Mouse (Mus musculus) heart, postnatal 0 days (tissue): ENCODE measurements around the gene Gm20662. TPM values are rescaled to one million over a fixed set of nuclear protein-coding genes. Genes with fewer than 3 reads are reported as not detected.
A peak's percentile ranks its signal among the peaks of the same experiment; 100 is the strongest.

ENCODE experiments used
- ATAC-seq: fragments of 200-750 bp; cut with Nextera tagmentation; 2 replicates; pipeline ENCODE4 v1.8.0; 2017; ENCODE audit warnings: low read depth, moderate number of reproducible peaks, moderate library complexity; ENCODE audit not compliant: insufficient read depth
- DNase-seq: peaks from one replicate; pipeline ENCODE4 v3.0.0-alpha.2; 2016; ENCODE audit warnings: low spot score
- H3K27ac ChIP-seq: fragments of 300-500 bp; sonication (generic); 2 replicates; pipeline ENCODE4 v1.5.1; 2014; ENCODE audit warnings: low read depth, mild to moderate bottlenecking
- H3K27me3 ChIP-seq: fragments of 300-500 bp; sonication (generic); 2 replicates; pipeline ENCODE4 v1.6.1; 2014; ENCODE audit warnings: low read length, mixed read lengths; ENCODE audit not compliant: control insufficient read depth, insufficient read depth
- H3K36me3 ChIP-seq: fragments of 300-500 bp; sonication (generic); replicated peaks from 2 replicates; pipeline ENCODE4 v1.6.1; 2014; ENCODE audit warnings: low read length, mixed read lengths; ENCODE audit not compliant: control insufficient read depth, insufficient read depth
- H3K4me1 ChIP-seq: fragments of 300-500 bp; sonication (generic); 2 replicates; pipeline ENCODE4 v1.6.1; 2014; ENCODE audit warnings: antibody characterized with exemption; ENCODE audit not compliant: control insufficient read depth, insufficient read depth
- H3K4me2 ChIP-seq: fragments of 300-500 bp; sonication (generic); 2 replicates; pipeline ENCODE4 v1.6.1; 2014; ENCODE audit warnings: low read depth, mild to moderate bottlenecking, low read length, moderate library complexity
- H3K4me3 ChIP-seq: fragments of 300-500 bp; sonication (generic); 2 replicates; pipeline ENCODE4 v1.5.1; 2014; ENCODE audit warnings: low read depth, low read length
- H3K9ac ChIP-seq: fragments of 300-500 bp; sonication (generic); replicated peaks from 2 replicates; pipeline ENCODE4 v1.6.1; 2014; ENCODE audit warnings: low read depth, low read length, mixed read lengths
- H3K9me3 ChIP-seq: fragments of 300-500 bp; sonication (generic); replicated peaks from 2 replicates; pipeline ENCODE4 v1.6.1; 2016; ENCODE audit warnings: low read length; ENCODE audit not compliant: control insufficient read depth
- CTCF ChIP-seq: IDR thresholded peaks from 2 replicates; pipeline ENCODE4 v1.5.1; 2016; ENCODE audit warnings: antibody characterized with exemption, control low read depth, low read depth
- EP300 ChIP-seq: IDR thresholded peaks from 2 replicates; pipeline ENCODE4 v1.6.1; 2016; ENCODE audit warnings: antibody characterized with exemption, low read depth
- WGBS: fragments of 180-500 bp; shearing (Covaris S2); extraction: QIAGEN DNeasy Blood & Tissue Kit; methylation state at CpG from one replicate; pipeline ENCODE4 v1.1.7; 2014; 5-methylcytosine and 5-hydroxymethylcytosine counted together
- polyA plus RNA-seq: library from polyadenylated mRNA; unstranded; fragments of >200 nt; fragmentation: Nextera tagmentation; extraction: Ambion mirVana; gene quantifications from 2 replicates; pipeline ENCODE4 v1.2.1, GENCODE M21; 2015
- total RNA-seq: library from RNA; depleted of rRNA; stranded (reverse); fragments of >200 nt; gene quantifications from 2 replicates; pipeline ENCODE4 v1.2.3, GENCODE M21; 2014; ENCODE audit warnings: low replicate concordance

Gm20662 gene
- total and polyA plus RNA-seq, 2 experiments from 2014 or later, result 0.56 to 1.8 TPM

DNA sequence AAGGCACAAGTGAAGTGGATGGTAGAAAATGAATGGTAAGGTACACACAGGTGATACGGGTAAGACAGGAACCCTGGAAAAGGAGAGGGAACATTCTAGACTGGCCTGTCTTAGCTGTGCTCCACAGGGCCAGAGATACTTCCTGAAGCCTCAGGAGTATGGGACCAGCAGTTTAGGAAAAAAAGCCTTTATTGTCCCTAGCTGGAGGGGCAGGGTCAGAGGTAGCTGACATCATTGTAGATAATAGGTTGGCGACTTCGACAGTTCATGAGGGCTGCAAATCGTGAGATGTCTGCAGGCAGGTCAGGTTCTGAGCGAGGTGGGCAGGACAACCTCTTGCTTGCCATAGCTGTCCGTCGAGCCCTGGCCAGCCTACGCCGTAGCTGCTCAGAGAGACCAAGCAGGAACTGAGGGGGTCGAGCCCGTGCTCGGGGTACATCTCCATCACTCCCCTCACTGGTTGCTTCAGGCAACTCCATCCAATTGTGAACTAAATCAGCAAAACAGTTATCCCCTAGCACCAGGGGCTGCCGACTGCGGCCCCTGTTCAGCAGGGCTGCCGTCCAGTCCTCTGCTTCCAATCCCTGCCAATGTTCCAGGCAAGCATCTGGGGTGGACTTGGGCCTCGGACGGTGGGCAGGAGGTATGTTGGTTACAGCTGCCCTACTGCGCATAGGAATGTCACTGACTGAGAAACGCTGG, 11.9 kb upstream of the Gm20662 start:
- WGBS, result 49% methylated on average over 19 of the region's 19 CpGs
- TF ChIP-seq EP300, result no peak
- TF ChIP-seq CTCF, result no peak
- peaks cover 26% of the 10 kb centered on the region for H3K4me1 ChIP-seq

GRCm38 (mm10) chr9:107984754-107985055, 11.4 kb upstream of the Gm20662 start:
- no peak for TF ChIP-seq EP300
- no peak for TF ChIP-seq CTCF
- H3K4me2 ChIP-seq, result peak overlapping the region; percentile 84
- no peaks in the 10 kb centered on the region for H3K27me3 ChIP-seq
- H3K36me3 ChIP-seq, result peaks cover 4% of the 10 kb centered on the region
- peak overlapping the region; percentile 77 for H3K9ac ChIP-seq
- no peak for DNase-seq
- peak overlapping the region; percentile 98 for H3K27ac ChIP-seq
- peak overlapping the region; percentile 80 for H3K4me3 ChIP-seq
- no peaks in the 10 kb centered on the region for H3K9me3 ChIP-seq
- peaks cover 26% of the 10 kb centered on the region for H3K4me1 ChIP-seq
- 48% methylated on average over 9 of the region's 9 CpGs for WGBS
- no peak for ATAC-seq

More for the DNA sequence above, 11.9 kb upstream of the Gm20662 start:
- ATAC-seq (no peak), DNase-seq (no peak)
- peak overlapping the region; percentile 98 for H3K27ac ChIP-seq
- H3K9me3 ChIP-seq, result no peaks in the 10 kb centered on the region
- peaks cover 9% of the 10 kb centered on the region for H3K36me3 ChIP-seq
- peak overlapping the region; percentile 77 for H3K9ac ChIP-seq
- H3K4me2 ChIP-seq, result peak overlapping the region; percentile 84
- H3K27me3 ChIP-seq, result no peaks in the 10 kb centered on the region
- H3K4me3 ChIP-seq, result peak overlapping the region; percentile 80

- Histone ChIP-seq H3K27me3 (no peaks in the 10 kb centered on the region), H3K4me3 (peak within 1 kb of the TSS; percentile 80), H3K4me1 (peaks cover 26% of the 10 kb centered on the region), H3K9me3 (no peaks in the 10 kb centered on the region), H3K4me2 (peak within 1 kb of the TSS; percentile 84), H3K9ac (peak within 1 kb of the TSS; percentile 77), H3K36me3 (no peaks in the 10 kb centered on the region), H3K27ac (peak within 1 kb of the TSS; percentile 98)
- whole genome bisulfite sequencing, result under 1% methylated on average over 58 of the region's 58 CpGs
- TF ChIP-seq EP300 (peak; percentile 20; the same call in 1 of the 2 replicates), CTCF (peak; percentile 4; the same call in 1 of the 2 replicates)
- ATAC-seq (peak; percentile 57), DNase-seq (peak; percentile 83)
These were observed 10.7 kb upstream of the Gm20662 start, which contains the start of gene Inka1 for GRCm38 (mm10) chr9:107985131-107986119. Inka1 (minus strand) TSS chr9:107985879.

- WGBS, result 3% methylated on average over 18 of the region's 18 CpGs
These were observed 9.8 kb upstream of the Gm20662 start for GRCm38 (mm10) chr9:107986376-107986775.

DNA sequence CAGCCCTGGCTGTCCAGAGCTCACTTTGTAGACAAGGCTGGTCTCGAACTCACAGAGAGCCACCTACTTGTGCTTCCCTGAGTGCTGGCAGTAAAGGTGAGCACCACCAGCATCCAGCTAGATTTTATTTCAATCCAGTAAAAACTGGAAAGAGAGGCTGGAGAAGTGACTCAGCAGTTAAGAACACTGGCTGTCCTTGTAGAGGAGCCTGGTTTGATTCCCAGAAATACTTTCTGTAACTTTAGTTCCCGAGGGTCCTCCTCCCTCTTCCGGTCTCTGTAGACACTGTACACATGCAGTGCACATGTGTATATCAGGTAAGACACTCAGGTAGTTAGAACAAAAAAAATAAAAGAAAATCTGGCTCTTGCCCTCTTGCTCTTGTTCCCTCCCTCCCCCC, 8.2 kb upstream of the Gm20662 start:
- 61% methylated on average over 3 of the region's 3 CpGs for WGBS
- H3K27ac ChIP-seq, result no peak overlapping the region
- TF ChIP-seq EP300 (no peak), CTCF (no peak)

More at GRCm38 (mm10) chr9:107986376-107986775, 9.8 kb upstream of the Gm20662 start:
- Histone ChIP-seq H3K27ac (peak overlapping the region; percentile 98; the same call in 1 of the 2 replicates), H3K9ac (no peak overlapping the region; the same call in 1 of the 2 replicates), H3K36me3 (no peaks in the 10 kb centered on the region), H3K27me3 (no peaks in the 10 kb centered on the region), H3K4me3 (peak overlapping the region; percentile 80), H3K9me3 (no peaks in the 10 kb centered on the region), H3K4me2 (peak overlapping the region; percentile 84), H3K4me1 (peaks cover 26% of the 10 kb centered on the region)
- ATAC-seq (peak; percentile 22), DNase-seq (peak; percentile 70)
- TF ChIP-seq CTCF (peak; percentile 84), EP300 (no peak)

More for the DNA sequence above, 8.2 kb upstream of the Gm20662 start:
- DNase-seq (no peak), ATAC-seq (no peak)
- no peaks in the 10 kb centered on the region for H3K36me3 ChIP-seq
- peaks cover 12% of the 10 kb centered on the region for H3K4me1 ChIP-seq
- H3K27me3 ChIP-seq, result no peaks in the 10 kb centered on the region
- no peak overlapping the region for H3K4me3 ChIP-seq
- H3K9me3 ChIP-seq, result no peaks in the 10 kb centered on the region
- H3K9ac ChIP-seq, result no peak overlapping the region
- H3K4me2 ChIP-seq, result no peak overlapping the region
